Mouse (Mus musculus): ENCODE results near the gene Pde7b. TPM values are rescaled to one million over a fixed set of nuclear protein-coding genes. Genes with fewer than 3 reads are reported as not detected.

The Pde7b gene
- polyA plus RNA-seq, 3 experiments from 2014 or later: 0.16 to 1.7 (median 0.34) TPM

GRCm38 (mm10) chr10:20418202-20418855 lies 306.5 kb downstream of the Pde7b start:
- no peak for ATAC-seq

GRCm38 (mm10) chr10:20409181-20409580 lies 315.7 kb downstream of the Pde7b start:
- no peak for ATAC-seq

GRCm38 (mm10) chr10:20408336-20408735 lies 316.5 kb downstream of the Pde7b start:
- no peak for ATAC-seq

GRCm38 (mm10) chr10:20405471-20405870 lies 319.4 kb downstream of the Pde7b start:
- no peak for ATAC-seq

- ATAC-seq: no peak
Measured at GRCm38 (mm10) chr10:20402941-20403340, 321.9 kb downstream of the Pde7b start.

- ATAC-seq: no peak
Measured at GRCm38 (mm10) chr10:20400406-20400805, 324.5 kb downstream of the Pde7b start.

- no peak for ATAC-seq
Measured at GRCm38 (mm10) chr10:20398641-20399390, 326.1 kb downstream of the Pde7b start.

GRCm38 (mm10) chr10:20398224-20398623 lies 326.7 kb downstream of the Pde7b start:
- ATAC-seq: peak; percentile 46

- ATAC-seq: no peak
Measured at GRCm38 (mm10) chr10:20395778-20396177, 329.1 kb downstream of the Pde7b start.

GRCm38 (mm10) chr10:20394815-20395214 lies 330.1 kb downstream of the Pde7b start:
- ATAC-seq: no peak

- no peak for ATAC-seq
Measured at GRCm38 (mm10) chr10:20390568-20390967, 334.3 kb downstream of the Pde7b start.

GRCm38 (mm10) chr10:20382807-20383419 lies 342.0 kb downstream of the Pde7b start:
- ATAC-seq: no peak

GRCm38 (mm10) chr10:20381352-20381751 lies 343.5 kb downstream of the Pde7b start:
- no peak for ATAC-seq

GRCm38 (mm10) chr10:20380798-20381197 lies 344.1 kb downstream of the Pde7b start:
- ATAC-seq: no peak

- ATAC-seq: no peak
Measured at GRCm38 (mm10) chr10:20379071-20379735, 345.7 kb downstream of the Pde7b start.

- no peak for ATAC-seq
Measured at GRCm38 (mm10) chr10:20377621-20378020, 347.3 kb downstream of the Pde7b start.

GRCm38 (mm10) chr10:20372046-20372445 lies 352.8 kb downstream of the Pde7b start:
- no peak for ATAC-seq

- no peak for ATAC-seq
Measured at GRCm38 (mm10) chr10:20362450-20363118, 362.3 kb downstream of the Pde7b start.

GRCm38 (mm10) chr10:20361542-20362449 lies 363.1 kb downstream of the Pde7b start:
- ATAC-seq: peak; percentile 94

GRCm38 (mm10) chr10:20348894-20349293 lies 376.0 kb downstream of the Pde7b start:
- no peak for ATAC-seq
